Comparison of ENCODE assay signal across 13 mouse cellular contexts in the genomic region with DNA sequence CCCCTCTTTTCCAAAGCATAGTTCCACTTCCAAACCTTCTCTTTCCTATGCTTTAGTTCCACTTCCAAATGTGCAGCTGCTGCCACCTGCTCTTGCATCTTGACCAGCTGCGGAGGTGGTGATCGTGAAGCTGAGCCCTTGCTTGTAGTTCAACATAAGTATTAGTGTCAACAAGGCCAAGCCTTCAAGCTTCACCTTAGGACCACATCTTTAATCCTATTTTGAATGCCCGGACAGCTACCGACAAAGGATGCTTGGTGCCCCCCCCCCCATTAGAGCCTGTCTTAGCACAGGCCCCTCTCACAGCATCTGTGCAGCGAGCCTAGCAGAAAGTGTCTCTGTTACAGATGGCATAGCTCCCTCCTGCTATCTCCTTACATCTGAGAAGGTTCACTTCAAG. TPM values are rescaled to one million over a fixed set of nuclear protein-coding genes. Genes with fewer than 3 reads are reported as not detected.
A peak's percentile ranks its signal among the peaks of the same experiment; 100 is the strongest.
DNase-seq lines count a peak whose midpoint lies in the region; ATAC-seq lines count a peak whose summit lies in the region.
"Had no signal": no experiment of that assay in that cellular context is flagged by ENCODE, and none has a peak within 500 bp of the region (broad histone marks: within the 10 kb centered on the region; RNA-seq: fewer than 3 reads in every experiment).

No protein-coding gene starts in this region.

- H3K9ac ChIP-seq in heart, embryonic 15.5 days, result no peak overlapping the region

- H3K4me1 ChIP-seq in embryonic facial prominence, embryonic 10.5 days, result peaks cover 56% of the 10 kb centered on the region
- peaks cover 21% of the 10 kb centered on the region for H3K4me1 ChIP-seq in heart, embryonic 15.5 days (replicated peaks)

- no peaks in the 10 kb centered on the region for H3K36me3 ChIP-seq in embryonic facial prominence, embryonic 10.5 days (replicated peaks)
- no peaks in the 10 kb centered on the region for H3K36me3 ChIP-seq in heart, embryonic 15.5 days

- no peak overlapping the region for H3K4me2 ChIP-seq in heart, embryonic 15.5 days

- DNase-seq in frontal cortex, postnatal 36 days (ENCODE audit: low spot score in 2 of 2), result no peak
- DNase-seq in kidney, postnatal 10 days, result peak; percentile 37
- no peak for DNase-seq in kidney, adult 8-10 months
- peak; percentile 40 for DNase-seq in embryonic facial prominence, embryonic 10.5 days (ENCODE audit: low spot score)
- no peak for DNase-seq in adrenal gland, postnatal 4 days (ENCODE audit: low spot score in 2 of 2)
- DNase-seq in gastrocnemius, postnatal 25 days, result no peak
- DNase-seq: B cell, adult 2 months; lung, postnatal 14 days; right cerebral cortex, adult 18-20 months; thymus, postnatal 36 days had no signal

- H3K27me3 ChIP-seq in embryonic facial prominence, embryonic 10.5 days (replicated peaks; ENCODE audit: low read depth, poor library complexity, severe bottlenecking), result peaks cover 15% of the 10 kb centered on the region
- H3K27me3 ChIP-seq in heart, embryonic 15.5 days, result no peaks in the 10 kb centered on the region

- no peaks in the 10 kb centered on the region for H3K9me3 ChIP-seq in embryonic facial prominence, embryonic 10.5 days
- H3K9me3 ChIP-seq in heart, embryonic 15.5 days (replicated peaks), result no peaks in the 10 kb centered on the region

- peak; percentile 36; the same call in 1 of the 2 replicates for ATAC-seq in frontal cortex, adult (ENCODE audit: low TSS enrichment)
- no peak for ATAC-seq in heart, embryonic 15.5 days (replicated peaks; ENCODE audit: insufficient number of reproducible peaks, insufficient read depth, low FRiP score, low read depth)

- WGBS in embryonic facial prominence, embryonic 10.5 days, result 39% methylated on average over 5 of the region's 5 CpGs
- 78% methylated on average over 5 of the region's 5 CpGs for WGBS in heart, embryonic 15.5 days

- H3K27ac ChIP-seq in embryonic facial prominence, embryonic 10.5 days (replicated peaks), result peak overlapping the region; percentile 32; the same call in 1 of the 2 replicates
- H3K27ac ChIP-seq in heart, embryonic 15.5 days, result peak overlapping the region; percentile 41
- H3K27ac ChIP-seq: hindbrain, postnatal 0 days had no signal

- no peak overlapping the region for H3K4me3 ChIP-seq in embryonic facial prominence, embryonic 10.5 days
- no peak overlapping the region for H3K4me3 ChIP-seq in heart, embryonic 15.5 days

RNA-seq across cellular contexts. Expression of gene Prr15, which starts 47.8 kb away (rescaled TPM):
- 2.9 and 3.6 TPM in 2 replicates for polyA plus RNA-seq in embryonic facial prominence, embryonic 10.5 days (2016; fragmentation: Nextera tagmentation; extraction: Ambion mirVana)
- polyA plus RNA-seq in heart, embryonic 15.5 days (2015; fragmentation: Nextera tagmentation; extraction: Ambion mirVana), result 16.3 and 17.8 TPM in 2 replicates
- 1 to 10 TPM; 6.3 to 7.7 TPM for total RNA-seq in adrenal gland, postnatal 4 days (2021)
- under 1 TPM; 0.87 to 0.99 TPM for total RNA-seq in gastrocnemius, postnatal 25 days (2021)

Comparison
In these comparisons a context has a peak if more than half of its experiments do, and no peak if none do; other contexts are left out.
1. DNase-seq: peak in kidney, postnatal 10 days (single experiment) and embryonic facial prominence, embryonic 10.5 days (single experiment); none in frontal cortex, postnatal 36 days (0 of 2), kidney, adult 8-10 months (0 of 2), adrenal gland, postnatal 4 days (0 of 2) and gastrocnemius, postnatal 25 days (single experiment).